Mouse (Mus musculus): ENCODE results near the gene Xylt1. TPM values are rescaled to one million over a fixed set of nuclear protein-coding genes. Genes with fewer than 3 reads are reported as not detected.

Gene Xylt1
- polyA plus RNA-seq, 1 experiment from 2014 or later = 1.1 TPM

- Histone ChIP-seq H3K4me3 (replicated peaks) (no peak overlapping the region), H3K4me1 (0 out of 2 replicates have a peak, but pooled peaks cover 5% of the 10 kb centered on the region), H3K9me3 (no peaks in the 10 kb centered on the region), H3K27me3 (replicated peaks) (no peaks in the 10 kb centered on the region), H3K4me2 (no peak overlapping the region), H3K9ac (no peak overlapping the region), H3K36me3 (no peaks in the 10 kb centered on the region), H3K27ac (no peak overlapping the region)
- WGBS = 55% methylated on average over 19 of the region's 19 CpGs
- no peak for ATAC-seq (ENCODE audit: insufficient read depth, low FRiP score, low read depth)
Observed at GRCm38 (mm10) chr7:117472781-117473743, 92.3 kb downstream of the Xylt1 start.

- no peak overlapping the region for H3K4me3 ChIP-seq (replicated peaks)
- 61% methylated on average over 2 of the region's 2 CpGs for WGBS
- no peak overlapping the region for H3K9ac ChIP-seq
- H3K27ac ChIP-seq = no peak overlapping the region
- no peaks in the 10 kb centered on the region for H3K36me3 ChIP-seq
- no peak for ATAC-seq (ENCODE audit: insufficient read depth, low FRiP score, low read depth)
- H3K27me3 ChIP-seq (replicated peaks) = no peaks in the 10 kb centered on the region
- H3K4me2 ChIP-seq = no peak overlapping the region
- no peaks in the 10 kb centered on the region for H3K9me3 ChIP-seq
- H3K4me1 ChIP-seq = 0 out of 2 replicates have a peak, but pooled peaks cover 5% of the 10 kb centered on the region
Observed at GRCm38 (mm10) chr7:117474302-117474701, 93.5 kb downstream of the Xylt1 start.

GRCm38 (mm10) chr7:117475106-117475505 lies 94.3 kb downstream of the Xylt1 start:
- no peak overlapping the region for H3K9ac ChIP-seq
- no peak overlapping the region for H3K4me2 ChIP-seq
- H3K4me1 ChIP-seq = 0 out of 2 replicates have a peak, but pooled peaks cover 5% of the 10 kb centered on the region
- no peak overlapping the region for H3K27ac ChIP-seq
- H3K36me3 ChIP-seq = no peaks in the 10 kb centered on the region
- no peaks in the 10 kb centered on the region for H3K9me3 ChIP-seq
- ATAC-seq (ENCODE audit: insufficient read depth, low FRiP score, low read depth) = no peak
- H3K4me3 ChIP-seq (replicated peaks) = no peak overlapping the region
- 53% methylated on average over 4 of the region's 4 CpGs for WGBS
- H3K27me3 ChIP-seq (replicated peaks) = no peaks in the 10 kb centered on the region

GRCm38 (mm10) chr7:117478937-117479336 lies 98.2 kb downstream of the Xylt1 start:
- no peak overlapping the region for H3K9ac ChIP-seq
- no peaks in the 10 kb centered on the region for H3K9me3 ChIP-seq
- no peak overlapping the region for H3K4me3 ChIP-seq (replicated peaks)
- H3K27me3 ChIP-seq (replicated peaks) = no peaks in the 10 kb centered on the region
- ATAC-seq (ENCODE audit: insufficient read depth, low FRiP score, low read depth) = no peak
- H3K27ac ChIP-seq = no peak overlapping the region
- H3K36me3 ChIP-seq = no peaks in the 10 kb centered on the region
- no peaks in the 10 kb centered on the region for H3K4me1 ChIP-seq
- no peak overlapping the region for H3K4me2 ChIP-seq
- WGBS = 24% methylated on average over 1 of the region's 1 CpGs

- Histone ChIP-seq H3K9ac (no peak overlapping the region), H3K4me1 (no peaks in the 10 kb centered on the region), H3K4me3 (replicated peaks) (no peak overlapping the region), H3K36me3 (no peaks in the 10 kb centered on the region), H3K27me3 (replicated peaks) (no peaks in the 10 kb centered on the region), H3K9me3 (no peaks in the 10 kb centered on the region), H3K27ac (no peak overlapping the region), H3K4me2 (no peak overlapping the region)
- ATAC-seq (ENCODE audit: insufficient read depth, low FRiP score, low read depth) = no peak
- WGBS = 81% methylated on average over 5 of the region's 5 CpGs
Observed at GRCm38 (mm10) chr7:117480831-117481230, 100.1 kb downstream of the Xylt1 start.

- Histone ChIP-seq H3K4me1 (no peaks in the 10 kb centered on the region), H3K4me2 (no peak overlapping the region), H3K27ac (no peak overlapping the region), H3K36me3 (no peaks in the 10 kb centered on the region), H3K9ac (no peak overlapping the region), H3K9me3 (no peaks in the 10 kb centered on the region), H3K27me3 (replicated peaks) (no peaks in the 10 kb centered on the region), H3K4me3 (replicated peaks) (no peak overlapping the region)
- no peak for ATAC-seq (ENCODE audit: insufficient read depth, low FRiP score, low read depth)
- 77% methylated on average over 3 of the region's 3 CpGs for WGBS
Observed at GRCm38 (mm10) chr7:117481404-117481803, 100.6 kb downstream of the Xylt1 start.

- Histone ChIP-seq H3K27ac (no peak overlapping the region), H3K4me1 (no peaks in the 10 kb centered on the region), H3K27me3 (replicated peaks) (no peaks in the 10 kb centered on the region), H3K9me3 (no peaks in the 10 kb centered on the region), H3K9ac (no peak overlapping the region), H3K36me3 (no peaks in the 10 kb centered on the region), H3K4me2 (no peak overlapping the region), H3K4me3 (replicated peaks) (no peak overlapping the region)
- 78% methylated on average over 2 of the region's 2 CpGs for WGBS
- ATAC-seq (ENCODE audit: insufficient read depth, low FRiP score, low read depth) = no peak
Observed at GRCm38 (mm10) chr7:117482701-117483100, 101.9 kb downstream of the Xylt1 start.

GRCm38 (mm10) chr7:117484589-117484988 lies 103.8 kb downstream of the Xylt1 start:
- no peaks in the 10 kb centered on the region for H3K36me3 ChIP-seq
- no peaks in the 10 kb centered on the region for H3K27me3 ChIP-seq (replicated peaks)
- H3K9me3 ChIP-seq = no peaks in the 10 kb centered on the region
- WGBS = 67% methylated on average over 2 of the region's 2 CpGs
- no peak for ATAC-seq (ENCODE audit: insufficient read depth, low FRiP score, low read depth)
- no peaks in the 10 kb centered on the region for H3K4me1 ChIP-seq
- no peak overlapping the region for H3K9ac ChIP-seq
- no peak overlapping the region for H3K27ac ChIP-seq
- H3K4me2 ChIP-seq = no peak overlapping the region
- H3K4me3 ChIP-seq (replicated peaks) = no peak overlapping the region

GRCm38 (mm10) chr7:117484989-117485536 lies 104.3 kb downstream of the Xylt1 start:
- WGBS = 85% methylated on average over 7 of the region's 7 CpGs
- no peak overlapping the region for H3K27ac ChIP-seq
- H3K4me3 ChIP-seq (replicated peaks) = no peak overlapping the region
- no peaks in the 10 kb centered on the region for H3K36me3 ChIP-seq
- ATAC-seq (ENCODE audit: insufficient read depth, low FRiP score, low read depth) = no peak
- no peaks in the 10 kb centered on the region for H3K9me3 ChIP-seq
- H3K4me1 ChIP-seq = no peaks in the 10 kb centered on the region
- H3K4me2 ChIP-seq = no peak overlapping the region
- no peaks in the 10 kb centered on the region for H3K27me3 ChIP-seq (replicated peaks)
- no peak overlapping the region for H3K9ac ChIP-seq

GRCm38 (mm10) chr7:117486425-117487172 lies 105.8 kb downstream of the Xylt1 start:
- Histone ChIP-seq H3K4me2 (no peak overlapping the region), H3K9me3 (no peaks in the 10 kb centered on the region), H3K4me1 (no peaks in the 10 kb centered on the region), H3K27ac (no peak overlapping the region), H3K27me3 (replicated peaks) (no peaks in the 10 kb centered on the region), H3K9ac (no peak overlapping the region), H3K4me3 (replicated peaks) (no peak overlapping the region), H3K36me3 (no peaks in the 10 kb centered on the region)
- ATAC-seq (ENCODE audit: insufficient read depth, low FRiP score, low read depth) = no peak
- WGBS = 65% methylated on average over 7 of the region's 7 CpGs

GRCm38 (mm10) chr7:117487173-117487490 lies 106.4 kb downstream of the Xylt1 start:
- Histone ChIP-seq H3K9ac (no peak overlapping the region), H3K9me3 (no peaks in the 10 kb centered on the region), H3K27ac (no peak overlapping the region), H3K27me3 (replicated peaks) (no peaks in the 10 kb centered on the region), H3K4me1 (no peaks in the 10 kb centered on the region), H3K36me3 (no peaks in the 10 kb centered on the region), H3K4me3 (replicated peaks) (no peak overlapping the region), H3K4me2 (no peak overlapping the region)
- no peak for ATAC-seq (ENCODE audit: insufficient read depth, low FRiP score, low read depth)
- 80% methylated on average over 2 of the region's 2 CpGs for WGBS

GRCm38 (mm10) chr7:117489973-117490372 lies 109.2 kb downstream of the Xylt1 start:
- Histone ChIP-seq H3K4me1 (0 out of 2 replicates have a peak, but pooled peaks cover 3% of the 10 kb centered on the region), H3K27me3 (replicated peaks) (no peaks in the 10 kb centered on the region), H3K9me3 (no peaks in the 10 kb centered on the region), H3K27ac (no peak overlapping the region), H3K9ac (no peak overlapping the region), H3K4me3 (replicated peaks) (no peak overlapping the region), H3K4me2 (no peak overlapping the region), H3K36me3 (no peaks in the 10 kb centered on the region)
- 70% methylated on average over 5 of the region's 5 CpGs for WGBS
- ATAC-seq (ENCODE audit: insufficient read depth, low FRiP score, low read depth) = no peak
